In the genomic region with DNA sequence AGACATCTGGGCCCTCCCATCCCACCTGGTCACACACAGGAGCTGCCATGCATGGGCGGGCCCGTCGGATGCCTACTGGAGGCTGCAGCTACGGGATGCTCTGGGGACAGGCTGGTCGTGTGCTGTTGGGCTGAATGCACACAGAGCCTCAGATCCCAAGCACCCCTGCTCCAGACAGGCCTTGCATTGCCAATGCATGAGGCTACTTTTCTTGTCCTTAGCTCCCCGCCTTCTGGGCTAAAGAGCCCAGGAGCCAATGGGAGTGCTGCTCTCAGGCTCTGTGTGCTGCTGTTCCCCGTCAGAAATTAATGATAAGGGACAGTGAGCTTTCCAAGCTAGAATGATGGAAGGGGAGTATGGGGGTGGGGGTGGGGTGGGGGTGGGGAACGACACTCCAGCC, we compare ENCODE assay signal across 16 mouse cellular contexts. TPM values are rescaled to one million over a fixed set of nuclear protein-coding genes. Genes with fewer than 3 reads are reported as not detected.
DNase-seq lines count a peak whose midpoint lies in the region; ATAC-seq lines count a peak whose summit lies in the region.
"Had no signal": no experiment of that assay in that cellular context is flagged by ENCODE, and none has a peak within 500 bp of the region (broad histone marks: within the 10 kb centered on the region; RNA-seq: fewer than 3 reads in every experiment).

No protein-coding gene starts in this region.

- H3K9me3 ChIP-seq in forebrain, embryonic 14.5 days (replicated peaks; ENCODE audit: control insufficient read depth, low read length) = no peaks in the 10 kb centered on the region
- no peaks in the 10 kb centered on the region for H3K9me3 ChIP-seq in forebrain, embryonic 11.5 days (ENCODE audit: control insufficient read depth, low read length)
- no peaks in the 10 kb centered on the region for H3K9me3 ChIP-seq in heart, embryonic 11.5 days (replicated peaks; ENCODE audit: control insufficient read depth, low read length)
- no peaks in the 10 kb centered on the region for H3K9me3 ChIP-seq in neural tube, embryonic 13.5 days
- H3K9me3 ChIP-seq in neural tube, embryonic 15.5 days (replicated peaks) = no peaks in the 10 kb centered on the region
- H3K9me3 ChIP-seq in intestine, embryonic 16.5 days (ENCODE audit: control insufficient read depth, low read length) = no peaks in the 10 kb centered on the region
- H3K9me3 ChIP-seq: embryonic facial prominence, embryonic 10.5 days; kidney, embryonic 15.5 days had no signal

- intact Hi-C loops in heart, postnatal 36 days (cut with DNase I) = no loop called here

- H3K4me1 ChIP-seq in forebrain, embryonic 14.5 days (ENCODE audit: control insufficient read depth, insufficient read depth, low read length) = peaks cover 9% of the 10 kb centered on the region; the same call in 1 of the 2 replicates
- peaks cover 17% of the 10 kb centered on the region for H3K4me1 ChIP-seq in forebrain, embryonic 11.5 days (replicated peaks; ENCODE audit: control insufficient read depth, insufficient read depth, low read length)
- H3K4me1 ChIP-seq in heart, embryonic 11.5 days (ENCODE audit: control insufficient read depth, insufficient read depth, low read length) = peaks cover 66% of the 10 kb centered on the region
- peaks cover 44% of the 10 kb centered on the region for H3K4me1 ChIP-seq in neural tube, embryonic 13.5 days (replicated peaks)
- peaks cover 43% of the 10 kb centered on the region for H3K4me1 ChIP-seq in neural tube, embryonic 15.5 days
- H3K4me1 ChIP-seq in intestine, embryonic 16.5 days (ENCODE audit: control insufficient read depth, insufficient read depth, low read length) = peaks cover 12% of the 10 kb centered on the region

- no peak overlapping the region for H3K9ac ChIP-seq in forebrain, embryonic 14.5 days (ENCODE audit: low read length)
- H3K9ac ChIP-seq in forebrain, embryonic 11.5 days (ENCODE audit: low read length) = no peak overlapping the region
- no peak overlapping the region for H3K9ac ChIP-seq in heart, embryonic 11.5 days (ENCODE audit: low read depth, low read length)
- H3K9ac ChIP-seq in neural tube, embryonic 13.5 days = 0 out of 2 replicates have a peak overlapping the region, but pooled peaks have one; percentile 17
- no peak overlapping the region for H3K9ac ChIP-seq in neural tube, embryonic 15.5 days (replicated peaks)
- no peak overlapping the region for H3K9ac ChIP-seq in intestine, embryonic 16.5 days (ENCODE audit: low read depth, low read length)
- H3K9ac ChIP-seq: hindbrain, embryonic 14.5 days; kidney, embryonic 15.5 days had no signal

- peak overlapping the region; percentile 48; the same call in 1 of the 2 replicates for H3K27ac ChIP-seq in forebrain, embryonic 14.5 days (ENCODE audit: low read depth, low read length)
- no peak overlapping the region for H3K27ac ChIP-seq in forebrain, embryonic 11.5 days (ENCODE audit: low read depth, low read length)
- peak overlapping the region; percentile 85 for H3K27ac ChIP-seq in heart, embryonic 11.5 days (ENCODE audit: low read depth, low read length)
- no peak overlapping the region for H3K27ac ChIP-seq in neural tube, embryonic 13.5 days (replicated peaks)
- no peak overlapping the region for H3K27ac ChIP-seq in neural tube, embryonic 15.5 days (replicated peaks)
- H3K27ac ChIP-seq in macrophage = peak overlapping the region; percentile 94; the same call in 1 of the 2 replicates
- no peak overlapping the region for H3K27ac ChIP-seq in intestine, embryonic 16.5 days (ENCODE audit: low read length)
- H3K27ac ChIP-seq: hindbrain, embryonic 14.5 days; kidney, embryonic 15.5 days; stomach, postnatal 0 days had no signal

- no peaks in the 10 kb centered on the region for H3K36me3 ChIP-seq in forebrain, embryonic 14.5 days (ENCODE audit: control insufficient read depth, insufficient read depth, low read length)
- H3K36me3 ChIP-seq in forebrain, embryonic 11.5 days (ENCODE audit: control insufficient read depth, insufficient read depth, low read length) = no peaks in the 10 kb centered on the region
- no peaks in the 10 kb centered on the region for H3K36me3 ChIP-seq in heart, embryonic 11.5 days (ENCODE audit: control insufficient read depth, insufficient read depth, low read length)
- H3K36me3 ChIP-seq in neural tube, embryonic 13.5 days = no peaks in the 10 kb centered on the region
- H3K36me3 ChIP-seq in neural tube, embryonic 15.5 days = no peaks in the 10 kb centered on the region
- H3K36me3 ChIP-seq in macrophage (ENCODE audit: inconsistent target) = no peaks in the 10 kb centered on the region
- H3K36me3 ChIP-seq in intestine, embryonic 16.5 days (ENCODE audit: control insufficient read depth, insufficient read depth, low read length) = no peaks in the 10 kb centered on the region
- H3K36me3 ChIP-seq: embryonic facial prominence, embryonic 10.5 days; kidney, embryonic 15.5 days had no signal

- H3K4me2 ChIP-seq in forebrain, embryonic 14.5 days (ENCODE audit: low read length) = no peak overlapping the region
- no peak overlapping the region for H3K4me2 ChIP-seq in forebrain, embryonic 11.5 days (ENCODE audit: low read depth, low read length, severe bottlenecking)
- H3K4me2 ChIP-seq in heart, embryonic 11.5 days = peak overlapping the region; percentile 31; the same call in 1 of the 2 replicates
- H3K4me2 ChIP-seq in neural tube, embryonic 13.5 days = no peak overlapping the region
- H3K4me2 ChIP-seq in neural tube, embryonic 15.5 days = no peak overlapping the region
- no peak overlapping the region for H3K4me2 ChIP-seq in intestine, embryonic 16.5 days (ENCODE audit: low read depth, low read length)
- H3K4me2 ChIP-seq: hindbrain, embryonic 14.5 days; kidney, embryonic 15.5 days had no signal

- H3K27me3 ChIP-seq in forebrain, embryonic 14.5 days (replicated peaks; ENCODE audit: control insufficient read depth, insufficient read depth, low read length) = no peaks in the 10 kb centered on the region
- peaks cover 3% of the 10 kb centered on the region for H3K27me3 ChIP-seq in forebrain, embryonic 11.5 days (ENCODE audit: control insufficient read depth, insufficient read depth, low read length)
- peaks cover 3% of the 10 kb centered on the region for H3K27me3 ChIP-seq in heart, embryonic 11.5 days (ENCODE audit: control insufficient read depth, insufficient read depth, low read length)
- H3K27me3 ChIP-seq in neural tube, embryonic 13.5 days = peaks cover 19% of the 10 kb centered on the region
- peaks cover 7% of the 10 kb centered on the region; the same call in 1 of the 2 replicates for H3K27me3 ChIP-seq in neural tube, embryonic 15.5 days (replicated peaks)
- peaks cover 6% of the 10 kb centered on the region; the same call in 1 of the 2 replicates for H3K27me3 ChIP-seq in intestine, embryonic 16.5 days (replicated peaks; ENCODE audit: control insufficient read depth, insufficient read depth, low read length)

- 63% methylated on average over 8 of the region's 8 CpGs for WGBS in forebrain, embryonic 14.5 days
- 70% methylated on average over 8 of the region's 8 CpGs for WGBS in forebrain, embryonic 11.5 days
- WGBS in heart, embryonic 11.5 days (ENCODE audit: insufficient replicate concordance) = 42% methylated on average over 8 of the region's 8 CpGs
- 64% methylated on average over 8 of the region's 8 CpGs for WGBS in neural tube, embryonic 13.5 days
- WGBS in neural tube, embryonic 15.5 days = 62% methylated on average over 8 of the region's 8 CpGs
- 81% methylated on average over 8 of the region's 8 CpGs for WGBS in macrophage (ENCODE audit: missing documents)
- WGBS in intestine, embryonic 16.5 days = 73% methylated on average over 8 of the region's 8 CpGs

- H3K4me3 ChIP-seq in forebrain, embryonic 14.5 days (ENCODE audit: low read depth, low read length) = no peak overlapping the region
- H3K4me3 ChIP-seq in forebrain, embryonic 11.5 days (ENCODE audit: low read depth, low read length) = no peak overlapping the region
- H3K4me3 ChIP-seq in heart, embryonic 11.5 days (ENCODE audit: low read depth, low read length) = no peak overlapping the region
- H3K4me3 ChIP-seq in neural tube, embryonic 13.5 days = no peak overlapping the region
- H3K4me3 ChIP-seq in neural tube, embryonic 15.5 days (replicated peaks) = no peak overlapping the region
- no peak overlapping the region for H3K4me3 ChIP-seq in macrophage (ENCODE audit: inconsistent target)
- no peak overlapping the region for H3K4me3 ChIP-seq in intestine, embryonic 16.5 days (ENCODE audit: low read length)
- H3K4me3 ChIP-seq: embryonic facial prominence, embryonic 10.5 days; kidney, embryonic 15.5 days had no signal

- H3K79me2 ChIP-seq in macrophage (ENCODE audit: inconsistent target) = peaks cover 96% of the 10 kb centered on the region

- no peak for DNase-seq in forebrain, embryonic 14.5 days (ENCODE audit: low spot score)
- DNase-seq in forebrain, embryonic 11.5 days (ENCODE audit: low spot score) = no peak
- DNase-seq in heart, postnatal 36 days = no peak
- DNase-seq: kidney, postnatal 4 days; lung, postnatal 4 days had no signal

- ATAC-seq in forebrain, embryonic 14.5 days = no peak
- ATAC-seq in forebrain, embryonic 11.5 days (replicated peaks; ENCODE audit: low FRiP score) = no peak
- peak; percentile 43 for ATAC-seq in heart, embryonic 11.5 days (replicated peaks; ENCODE audit: insufficient number of reproducible peaks, low FRiP score, low TSS enrichment)
- no peak for ATAC-seq in neural tube, embryonic 13.5 days (ENCODE audit: low read depth)
- ATAC-seq in neural tube, embryonic 15.5 days (ENCODE audit: low FRiP score) = no peak
- no peak for ATAC-seq in intestine, embryonic 16.5 days
- ATAC-seq: CD4-positive, CD25-positive, alpha-beta regulatory T cell, adult 4 months; intestine, postnatal 0 days had no signal

RNA-seq across cellular contexts. Expression of gene Nfatc2, which starts 17.0 kb away (rescaled TPM):
- 1.2 and 1.4 TPM in 2 replicates for polyA plus RNA-seq in forebrain, embryonic 14.5 days (2014; fragmentation: Nextera tagmentation; extraction: Ambion mirVana)
- 0.55 and 0.89 TPM in 2 replicates for polyA plus RNA-seq in forebrain, embryonic 11.5 days (2014; fragmentation: Nextera tagmentation; extraction: Ambion mirVana)
- polyA plus RNA-seq in heart, embryonic 11.5 days (2014; fragmentation: Nextera tagmentation; extraction: Ambion mirVana) = 4.2 and 4.6 TPM in 2 replicates
- 10 to 100 TPM; 16.2 to 18.1 TPM for total RNA-seq in heart, postnatal 36 days (2021)
- 1.7 and 1.8 TPM in 2 replicates for polyA plus RNA-seq in neural tube, embryonic 13.5 days (2015; fragmentation: Nextera tagmentation; extraction: Ambion mirVana)
- 4.8 and 5.6 TPM in 2 replicates for polyA plus RNA-seq in neural tube, embryonic 15.5 days (2015; fragmentation: Nextera tagmentation; extraction: Ambion mirVana)
- total RNA-seq in macrophage (2018; cell fraction: chromatin; rRNA removed) = 100 to 1,000 TPM in 12 of 26 experiments, 10 to 100 TPM in 12, 1 to 10 TPM in 2; 7.9 to 169 (median 92.6) TPM
- total RNA-seq in macrophage (2018; cell fraction: cytosol; rRNA removed) = 10 to 100 TPM; 17.9 to 68.6 (median 45.6) TPM
- total RNA-seq in macrophage (2018; cell fraction: nucleus; rRNA removed) = 100 to 1,000 TPM in 4 of 26 experiments, 10 to 100 TPM in 22; 16.9 to 130 (median 59.6) TPM
- polyA plus RNA-seq in macrophage (2018) = 26.6 to 37.0 TPM (median 27.3 TPM) in 3 replicates
- 1.6 and 1.7 TPM in 2 replicates for polyA plus RNA-seq in intestine, embryonic 16.5 days (2015; fragmentation: Nextera tagmentation; extraction: Ambion mirVana)

Comparison
In these comparisons a context has a peak if more than half of its experiments do, and no peak if none do; other contexts are left out.
1. H3K27ac ChIP-seq: peak in forebrain, embryonic 14.5 days (single experiment), heart, embryonic 11.5 days (single experiment) and macrophage (single experiment); none in forebrain, embryonic 11.5 days (single experiment), neural tube, embryonic 13.5 days (single experiment), neural tube, embryonic 15.5 days (single experiment) and intestine, embryonic 16.5 days (single experiment).